Mouse (Mus musculus) heart, embryonic 13.5 days (tissue): ENCODE results near the gene Utf1. TPM values are rescaled to one million over a fixed set of nuclear protein-coding genes. Genes with fewer than 3 reads are reported as not detected.

Experiments
- ATAC-seq: fragments of 200-750 bp; cut with Nextera tagmentation; 2 replicates; pipeline ENCODE4 v1.8.0; 2017; ENCODE audit warnings: moderate TSS enrichment; ENCODE audit not compliant: insufficient number of reproducible peaks, low FRiP score, low TSS enrichment; ENCODE audit errors: extremely low read depth
- H3K27ac ChIP-seq: fragments of 300-500 bp; sonication (generic); replicated peaks from 2 replicates; pipeline ENCODE4 v1.5.1; 2015; ENCODE audit warnings: moderate library complexity, mild to moderate bottlenecking, inconsistent platforms
- H3K27me3 ChIP-seq: fragments of 300-500 bp; sonication (generic); replicated peaks from 2 replicates; pipeline ENCODE4 v1.6.1; 2015; ENCODE audit warnings: mild to moderate bottlenecking, inconsistent platforms
- H3K36me3 ChIP-seq: fragments of 300-500 bp; sonication (generic); 2 replicates; pipeline ENCODE4 v1.6.1; 2015; ENCODE audit warnings: mild to moderate bottlenecking, inconsistent platforms
- H3K4me1 ChIP-seq: fragments of 300-500 bp; sonication (generic); 2 replicates; pipeline ENCODE4 v1.6.1; 2015; ENCODE audit warnings: inconsistent platforms
- H3K4me2 ChIP-seq: fragments of 300-500 bp; sonication (generic); 2 replicates; pipeline ENCODE4 v1.6.1; 2015; ENCODE audit warnings: inconsistent platforms, mild to moderate bottlenecking, moderate library complexity
- H3K4me3 ChIP-seq: fragments of 300-500 bp; sonication (generic); 2 replicates; pipeline ENCODE4 v1.5.1; 2015; ENCODE audit warnings: moderate library complexity, mild to moderate bottlenecking, inconsistent platforms
- H3K9ac ChIP-seq: fragments of 300-500 bp; sonication (generic); 2 replicates; pipeline ENCODE4 v1.6.1; 2015; ENCODE audit warnings: inconsistent platforms, mild to moderate bottlenecking, moderate library complexity
- H3K9me3 ChIP-seq: fragments of 300-500 bp; sonication (generic); 2 replicates; pipeline ENCODE4 v1.6.1; 2016; ENCODE audit warnings: inconsistent platforms
- WGBS: fragments of 180-500 bp; shearing (Covaris S2); methylation state at CpG from one replicate; pipeline ENCODE4 v1.1.7; 2015; ENCODE audit warnings: mixed read lengths; 5-methylcytosine and 5-hydroxymethylcytosine counted together
- polyA plus RNA-seq: library from polyadenylated mRNA; unstranded; fragments of >200 nt; fragmentation: Nextera tagmentation; extraction: Ambion mirVana; gene quantifications from 2 replicates; pipeline ENCODE4 v1.2.1, GENCODE M21; 2015

Gene Utf1
- polyA plus RNA-seq, 1 experiment from 2014 or later = not detected

DNA sequence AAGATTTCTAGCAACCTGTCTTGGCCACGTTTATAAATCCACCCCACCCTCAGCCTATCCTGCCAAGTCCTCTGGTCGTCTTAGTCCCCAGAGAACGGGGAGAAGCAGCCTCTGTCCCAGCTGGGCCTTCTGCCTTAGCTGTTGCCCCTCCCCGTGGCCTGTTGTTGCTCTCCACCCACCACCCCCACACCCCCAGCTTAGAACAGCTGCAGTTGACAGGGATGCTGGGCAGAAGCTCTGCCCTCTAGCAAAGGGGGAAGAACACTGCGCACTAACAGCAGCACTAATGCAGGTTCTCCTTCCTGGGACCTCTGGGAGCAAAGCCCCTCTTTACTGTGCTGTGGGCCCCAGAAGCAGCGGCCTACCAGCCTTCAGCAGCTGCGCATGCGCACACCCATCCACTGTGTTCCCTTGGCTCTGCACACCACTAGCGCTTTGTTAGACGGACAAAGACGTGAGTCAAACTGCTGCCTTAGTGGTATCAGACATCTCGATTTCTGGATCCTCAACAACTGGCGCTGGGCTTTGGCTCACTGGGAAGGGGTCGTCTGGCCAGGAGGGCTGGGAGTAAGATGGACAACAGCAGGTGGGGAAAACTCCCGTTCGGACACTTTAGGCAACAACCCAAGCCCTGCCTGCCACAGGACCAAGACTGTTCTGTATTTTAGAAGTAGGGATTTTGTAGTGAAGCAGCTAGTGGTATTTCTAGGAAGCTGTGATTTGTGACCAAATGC is 2.9 kb upstream of the Utf1 start:
- Histone ChIP-seq H3K27me3 (peaks cover 93% of the 10 kb centered on the region), H3K4me3 (no peak overlapping the region), H3K4me2 (no peak overlapping the region), H3K27ac (no peak overlapping the region), H3K36me3 (no peaks in the 10 kb centered on the region), H3K4me1 (peaks cover 13% of the 10 kb centered on the region), H3K9me3 (no peaks in the 10 kb centered on the region), H3K9ac (no peak overlapping the region)
- ATAC-seq = no peak
- whole genome bisulfite sequencing = 57% methylated on average over 16 of the region's 16 CpGs

DNA sequence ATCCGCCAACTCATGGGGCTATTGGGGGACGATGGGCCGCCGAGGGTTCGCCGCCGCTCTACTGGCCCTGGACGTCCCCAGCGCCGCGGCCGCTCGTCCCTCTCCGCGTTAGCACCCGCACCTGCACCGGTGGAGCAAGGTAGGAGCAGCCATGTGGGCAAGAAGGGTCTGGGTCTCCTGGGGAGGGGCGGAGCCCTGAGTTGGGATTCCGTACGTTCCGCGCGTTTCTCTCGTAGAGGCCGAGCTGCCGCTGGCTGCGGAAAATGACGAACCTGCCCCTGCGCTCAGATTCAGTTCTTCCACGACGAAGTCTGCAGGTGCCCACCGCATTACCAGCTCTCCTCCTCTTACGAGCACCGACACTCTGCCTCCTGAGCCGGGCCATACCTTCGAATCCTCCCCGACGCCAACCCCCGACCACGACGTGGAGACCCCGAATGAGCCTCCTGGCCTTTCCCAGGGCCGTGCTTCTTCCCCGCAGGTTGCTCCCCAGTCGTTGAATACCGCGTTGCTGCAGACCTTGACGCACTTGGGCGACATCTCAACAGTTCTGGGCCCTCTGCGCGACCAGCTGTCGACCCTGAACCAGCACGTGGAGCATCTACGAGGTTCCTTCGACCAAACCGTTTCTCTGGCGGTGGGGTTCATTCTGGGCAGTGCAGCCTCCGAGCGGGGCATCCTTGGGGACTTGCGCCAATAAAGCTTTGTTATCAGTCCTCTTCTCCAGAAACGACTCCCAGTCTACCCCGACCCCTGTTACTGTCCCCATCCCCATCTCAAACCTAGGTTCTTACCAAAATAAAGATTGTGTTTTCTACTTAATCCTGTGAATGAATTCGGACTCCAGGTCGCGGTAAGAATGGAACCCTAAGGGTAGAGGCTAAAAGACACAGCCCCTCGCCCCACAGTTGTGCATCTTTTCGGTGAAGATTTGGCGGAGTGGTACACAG is 977 bp downstream of the Utf1 start:
- no peak for ATAC-seq
- Histone ChIP-seq H3K27me3 (peaks cover 97% of the 10 kb centered on the region), H3K4me1 (peaks cover 14% of the 10 kb centered on the region), H3K36me3 (no peaks in the 10 kb centered on the region), H3K9ac (peak overlapping the region; percentile 67), H3K4me2 (peak overlapping the region; percentile 71), H3K9me3 (no peaks in the 10 kb centered on the region), H3K4me3 (peak overlapping the region; percentile 48), H3K27ac (no peak overlapping the region)
- WGBS = 4% methylated on average over 68 of the region's 68 CpGs

DNA sequence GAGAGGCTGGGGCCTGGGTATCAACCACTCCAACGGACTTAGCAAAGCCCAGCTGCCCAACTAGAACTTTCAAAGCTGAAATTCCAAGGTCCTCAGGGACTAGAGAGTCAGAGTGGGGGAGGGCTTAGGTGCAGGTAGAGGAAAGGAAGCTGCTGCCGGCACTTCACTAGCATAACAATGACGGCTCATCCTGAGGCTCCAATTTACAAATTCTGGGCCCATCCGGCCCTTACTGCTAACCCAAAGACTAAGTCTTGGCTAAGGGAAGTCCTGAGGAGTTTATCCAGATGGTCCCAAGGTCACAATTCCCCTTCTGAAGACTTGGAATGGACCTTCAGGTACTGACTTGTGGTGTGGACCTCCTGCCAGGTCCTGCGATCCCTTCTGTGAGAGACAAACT is 1.9 kb downstream of the Utf1 start:
- no peak overlapping the region for H3K4me2 ChIP-seq
- no peak for ATAC-seq
- no peak overlapping the region for H3K4me3 ChIP-seq
- H3K9me3 ChIP-seq = no peaks in the 10 kb centered on the region
- no peak overlapping the region for H3K27ac ChIP-seq
- H3K27me3 ChIP-seq = peaks cover 88% of the 10 kb centered on the region
- WGBS = 14% methylated on average over 5 of the region's 5 CpGs
- no peaks in the 10 kb centered on the region for H3K36me3 ChIP-seq
- peaks cover 17% of the 10 kb centered on the region for H3K4me1 ChIP-seq
- no peak overlapping the region for H3K9ac ChIP-seq

DNA sequence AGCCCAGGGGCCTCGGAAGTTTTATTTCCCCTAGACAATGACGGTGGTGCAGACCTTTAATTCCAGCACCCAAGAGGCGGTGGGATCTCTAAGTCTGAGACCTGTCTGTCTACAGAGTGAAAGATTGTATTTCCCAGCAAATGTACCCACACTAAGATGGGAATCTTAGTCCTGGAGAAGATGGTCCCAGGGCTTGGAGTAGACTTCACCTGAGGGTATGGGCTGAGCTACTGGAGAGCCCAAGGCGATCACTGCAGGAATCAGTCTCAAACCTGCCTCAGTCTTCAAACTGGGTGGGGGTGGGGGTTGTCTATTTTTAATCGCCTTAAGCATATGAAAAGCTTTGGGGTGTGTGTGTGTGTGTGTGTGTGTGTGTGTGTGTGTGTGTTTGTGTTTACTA is 2.4 kb downstream of the Utf1 start:
- Histone ChIP-seq H3K4me2 (no peak overlapping the region), H3K27me3 (peaks cover 83% of the 10 kb centered on the region), H3K9me3 (no peaks in the 10 kb centered on the region), H3K27ac (no peak overlapping the region), H3K36me3 (no peaks in the 10 kb centered on the region), H3K4me1 (peaks cover 17% of the 10 kb centered on the region), H3K9ac (no peak overlapping the region), H3K4me3 (no peak overlapping the region)
- ATAC-seq = no peak
- 32% methylated on average over 5 of the region's 5 CpGs for WGBS

GRCm38 (mm10) chr7:139949893-139950282 is 6.3 kb downstream of the Utf1 start:
- Histone ChIP-seq H3K27ac (peak overlapping the region; percentile 38; the same call in 1 of the 2 replicates), H3K9ac (peak overlapping the region; percentile 80), H3K4me2 (peak overlapping the region; percentile 87), H3K4me3 (peak overlapping the region; percentile 59), H3K4me1 (peaks cover 13% of the 10 kb centered on the region), H3K36me3 (no peaks in the 10 kb centered on the region), H3K9me3 (no peaks in the 10 kb centered on the region), H3K27me3 (peaks cover 58% of the 10 kb centered on the region)
- WGBS = under 1% methylated on average over 15 of the region's 15 CpGs
- ATAC-seq = peak; percentile 16; the same call in 1 of the 2 replicates

- peak overlapping the region; percentile 38; the same call in 1 of the 2 replicates for H3K27ac ChIP-seq
- H3K4me2 ChIP-seq = peak overlapping the region; percentile 87
- ATAC-seq = peak; percentile 44; the same call in 1 of the 2 replicates
- no peaks in the 10 kb centered on the region for H3K9me3 ChIP-seq
- H3K36me3 ChIP-seq = no peaks in the 10 kb centered on the region
- 1% methylated on average over 33 of the region's 33 CpGs for WGBS
- peaks cover 13% of the 10 kb centered on the region for H3K4me1 ChIP-seq
- peaks cover 52% of the 10 kb centered on the region for H3K27me3 ChIP-seq
- H3K4me3 ChIP-seq = peak overlapping the region; percentile 59
- peak overlapping the region; percentile 80 for H3K9ac ChIP-seq
Measured at GRCm38 (mm10) chr7:139950283-139950971, 6.8 kb downstream of the Utf1 start.

- Histone ChIP-seq H3K4me2 (peak overlapping the region; percentile 87), H3K4me3 (peak overlapping the region; percentile 59), H3K4me1 (peaks cover 13% of the 10 kb centered on the region), H3K27me3 (peaks cover 52% of the 10 kb centered on the region), H3K27ac (peak overlapping the region; percentile 31; the same call in 1 of the 2 replicates), H3K9me3 (no peaks in the 10 kb centered on the region), H3K36me3 (no peaks in the 10 kb centered on the region), H3K9ac (peak overlapping the region; percentile 80)
- ATAC-seq = no peak
- WGBS = 5% methylated on average over 16 of the region's 16 CpGs
Measured at GRCm38 (mm10) chr7:139951079-139951478, 7.5 kb downstream of the Utf1 start.

DNA sequence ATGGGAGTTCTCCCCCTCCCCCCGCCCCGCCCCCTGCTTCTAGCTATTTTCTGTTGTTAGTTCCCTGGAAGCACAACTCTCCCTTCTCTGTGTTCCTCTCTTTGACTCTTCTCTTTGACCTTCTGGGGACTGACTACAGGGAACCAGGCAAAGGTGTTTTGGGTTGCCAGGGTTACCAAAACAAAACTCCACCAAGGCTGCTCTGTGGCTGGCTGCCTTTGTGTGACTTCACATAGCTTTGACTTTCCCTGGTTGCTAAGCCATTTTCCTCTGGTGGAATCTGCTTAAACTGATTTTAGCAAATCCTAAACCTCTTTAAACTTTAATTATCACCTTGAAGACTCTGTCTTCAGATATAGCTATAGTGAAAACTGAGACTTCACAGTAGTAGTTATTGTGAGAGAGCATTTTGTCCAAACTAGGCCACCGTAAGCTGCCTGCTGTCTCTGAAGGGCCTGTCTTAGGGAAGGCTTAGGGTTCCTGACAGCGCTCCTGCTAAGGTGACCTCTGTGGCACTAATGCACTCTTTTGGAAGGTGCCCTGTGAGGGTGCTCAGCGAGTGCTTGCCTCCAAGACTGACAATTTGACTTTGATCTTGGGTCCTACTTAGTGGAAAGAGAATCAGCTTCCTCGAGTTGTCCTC is 8.5 kb downstream of the Utf1 start:
- 59% methylated on average over 6 of the region's 6 CpGs for WGBS
- no peak overlapping the region for H3K27ac ChIP-seq
- H3K4me2 ChIP-seq = peak overlapping the region; percentile 87
- H3K36me3 ChIP-seq = no peaks in the 10 kb centered on the region
- H3K27me3 ChIP-seq = peaks cover 50% of the 10 kb centered on the region
- H3K9me3 ChIP-seq = no peaks in the 10 kb centered on the region
- H3K4me3 ChIP-seq = no peak overlapping the region
- ATAC-seq = no peak
- peaks cover 13% of the 10 kb centered on the region for H3K4me1 ChIP-seq
- no peak overlapping the region for H3K9ac ChIP-seq

- H3K9me3 ChIP-seq = no peaks in the 10 kb centered on the region
- no peaks in the 10 kb centered on the region for H3K36me3 ChIP-seq
- ATAC-seq = no peak
- H3K4me1 ChIP-seq = peaks cover 21% of the 10 kb centered on the region
- no peak overlapping the region for H3K4me2 ChIP-seq
- no peak overlapping the region for H3K4me3 ChIP-seq
- 81% methylated on average over 4 of the region's 4 CpGs for WGBS
- H3K9ac ChIP-seq = no peak overlapping the region
- peaks cover 51% of the 10 kb centered on the region for H3K27me3 ChIP-seq
- no peak overlapping the region for H3K27ac ChIP-seq
Measured at GRCm38 (mm10) chr7:139955505-139955904, 11.9 kb downstream of the Utf1 start.

DNA sequence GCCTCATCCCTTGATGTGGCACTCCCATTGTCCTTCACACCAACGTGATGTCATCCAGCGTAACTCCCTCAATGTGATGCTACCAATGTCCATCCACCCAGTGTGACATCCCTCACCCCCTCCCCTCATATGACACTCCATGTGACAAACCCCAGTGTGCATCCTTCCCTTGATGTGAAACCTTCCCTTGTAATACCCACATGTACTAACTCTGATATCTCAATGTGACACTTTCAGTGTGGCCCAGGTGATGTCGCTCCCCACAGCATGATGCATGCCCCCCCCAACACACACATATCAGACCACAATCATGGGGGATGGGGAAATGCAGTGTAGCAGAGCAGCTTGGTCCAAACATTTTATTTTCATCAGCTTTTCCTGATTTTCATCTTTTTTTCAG is 13.1 kb downstream of the Utf1 start:
- no peak overlapping the region for H3K4me3 ChIP-seq
- no peak overlapping the region for H3K4me2 ChIP-seq
- no peak overlapping the region for H3K27ac ChIP-seq
- H3K27me3 ChIP-seq = peaks cover 61% of the 10 kb centered on the region
- H3K36me3 ChIP-seq = no peaks in the 10 kb centered on the region
- no peak overlapping the region for H3K9ac ChIP-seq
- 69% methylated on average over 3 of the region's 3 CpGs for WGBS
- peaks cover 15% of the 10 kb centered on the region for H3K4me1 ChIP-seq
- H3K9me3 ChIP-seq = no peaks in the 10 kb centered on the region
- ATAC-seq = no peak
